Mouse (Mus musculus): ENCODE results near the gene Nisch. TPM values are rescaled to one million over a fixed set of nuclear protein-coding genes. Genes with fewer than 3 reads are reported as not detected.

The Nisch gene
- total and polyA plus RNA-seq, 2 experiments from 2014 or later: 274 to 398 TPM

DNA sequence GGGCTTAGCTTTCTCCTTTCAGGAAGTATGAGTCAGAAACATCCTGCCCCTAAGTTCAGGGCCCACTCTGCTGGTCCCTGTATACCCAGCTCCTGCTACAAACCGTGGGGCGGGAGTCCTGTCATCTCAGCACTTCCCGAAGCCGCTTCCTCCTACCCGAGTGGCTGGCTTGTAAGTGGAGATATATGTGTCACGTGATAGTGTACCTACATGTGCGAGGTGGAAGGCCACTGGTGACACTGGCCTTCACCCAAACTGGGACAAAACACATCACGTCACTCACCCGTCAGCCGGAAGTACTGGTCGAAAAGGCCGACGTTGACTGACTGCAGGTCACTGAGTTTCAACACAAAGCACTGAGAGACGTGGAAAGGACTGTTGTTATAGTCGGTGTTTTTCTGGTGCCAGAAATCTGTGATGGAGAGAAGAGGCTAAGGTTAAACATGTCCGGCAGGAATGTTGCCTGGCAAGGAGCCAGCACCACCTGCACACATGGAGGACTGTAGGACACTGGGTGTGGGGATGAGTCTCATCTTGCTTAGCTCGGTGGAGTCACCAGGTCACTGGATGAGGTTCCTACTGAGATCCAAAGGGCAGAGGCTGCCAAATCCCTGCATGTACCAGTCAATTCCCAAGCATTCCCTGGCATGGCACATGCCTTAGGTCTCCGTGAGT is 43.8 kb downstream of the Nisch start:
- Histone ChIP-seq H3K4me1 (ENCODE audit: insufficient read depth, low read length) (no peaks in the 10 kb centered on the region), H3K27me3 (ENCODE audit: insufficient read depth, low read length) (no peaks in the 10 kb centered on the region), H3K4me2 (ENCODE audit: low read depth, low read length, poor library complexity, severe bottlenecking) (no peak overlapping the region), H3K4me3 (ENCODE audit: low read depth, low read length) (no peak overlapping the region), H3K36me3 (ENCODE audit: insufficient read depth, low read length) (peaks cover 75% of the 10 kb centered on the region), H3K27ac (ENCODE audit: low read depth, low read length) (no peak overlapping the region), H3K9me3 (ENCODE audit: low read length) (no peaks in the 10 kb centered on the region), H3K9ac (replicated peaks; ENCODE audit: low read length, poor library complexity, severe bottlenecking) (no peak overlapping the region)
- ATAC-seq (ENCODE audit: low FRiP score): no peak
- no peak for DNase-seq (ENCODE audit: low spot score)
- 91% methylated on average over 18 of the region's 18 CpGs for WGBS
- TF ChIP-seq CTCF (IDR thresholded peaks at IDR 0.05): no peak

DNA sequence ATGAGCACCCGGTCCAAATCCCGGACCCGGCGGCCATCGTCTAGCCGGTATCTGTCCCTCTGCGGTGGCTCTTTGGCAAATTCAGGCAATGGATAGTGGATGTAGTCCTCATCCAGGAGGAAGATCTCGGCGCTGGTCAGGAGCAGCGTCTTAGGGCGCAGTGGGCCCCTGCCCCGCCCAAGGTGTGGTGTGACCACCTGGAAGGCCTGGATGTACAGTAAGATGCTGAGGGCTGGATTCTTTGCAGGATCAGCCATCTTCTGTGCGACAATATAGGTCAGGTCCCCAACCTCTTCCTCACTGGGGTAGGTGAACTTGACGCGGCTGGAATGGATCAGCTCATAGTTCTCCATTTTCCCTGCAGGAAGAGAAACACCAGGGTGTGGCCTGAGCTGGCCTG is 44.9 kb downstream of the Nisch start:
- no peaks in the 10 kb centered on the region for H3K9me3 ChIP-seq (ENCODE audit: low read length)
- no peak overlapping the region for H3K9ac ChIP-seq (replicated peaks; ENCODE audit: low read length, poor library complexity, severe bottlenecking)
- H3K27ac ChIP-seq (ENCODE audit: low read depth, low read length): no peak overlapping the region
- DNase-seq (ENCODE audit: low spot score) (no peak), ATAC-seq (ENCODE audit: low FRiP score) (no peak)
- H3K4me1 ChIP-seq (ENCODE audit: insufficient read depth, low read length): no peaks in the 10 kb centered on the region
- no peaks in the 10 kb centered on the region for H3K27me3 ChIP-seq (ENCODE audit: insufficient read depth, low read length)
- H3K36me3 ChIP-seq (ENCODE audit: insufficient read depth, low read length): peaks cover 64% of the 10 kb centered on the region
- H3K4me3 ChIP-seq (ENCODE audit: low read depth, low read length): no peak overlapping the region
- H3K4me2 ChIP-seq (ENCODE audit: low read depth, low read length, poor library complexity, severe bottlenecking): no peak overlapping the region
- no peak for TF ChIP-seq CTCF (IDR thresholded peaks at IDR 0.05)
- 96% methylated on average over 15 of the region's 15 CpGs for WGBS

DNA sequence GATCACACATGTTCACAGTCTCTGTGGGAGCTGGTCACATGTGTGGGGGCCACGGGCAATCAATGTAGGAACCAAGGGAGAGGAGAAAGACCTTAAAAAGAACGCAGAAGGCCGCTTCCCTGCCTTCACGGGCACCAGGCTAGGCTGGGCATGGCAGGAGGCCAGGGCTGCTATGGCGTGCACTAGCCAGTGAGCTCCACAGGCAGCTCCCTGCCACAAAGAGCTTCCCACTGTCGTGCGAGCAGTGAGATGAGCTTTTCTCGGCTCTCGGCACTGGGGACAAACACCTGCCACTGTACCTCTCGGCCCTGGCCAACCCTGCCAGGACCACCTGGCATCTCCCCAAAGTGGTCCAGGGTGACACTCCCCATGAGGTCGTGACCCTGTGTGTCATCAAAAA is 45.4 kb downstream of the Nisch start:
- DNase-seq (ENCODE audit: low spot score) (no peak), ATAC-seq (ENCODE audit: low FRiP score) (no peak)
- no peaks in the 10 kb centered on the region for H3K4me1 ChIP-seq (ENCODE audit: insufficient read depth, low read length)
- H3K4me2 ChIP-seq (ENCODE audit: low read depth, low read length, poor library complexity, severe bottlenecking): no peak overlapping the region
- no peak overlapping the region for H3K9ac ChIP-seq (replicated peaks; ENCODE audit: low read length, poor library complexity, severe bottlenecking)
- no peak for TF ChIP-seq CTCF (IDR thresholded peaks at IDR 0.05)
- H3K27ac ChIP-seq (ENCODE audit: low read depth, low read length): no peak overlapping the region
- no peaks in the 10 kb centered on the region for H3K27me3 ChIP-seq (ENCODE audit: insufficient read depth, low read length)
- peaks cover 59% of the 10 kb centered on the region for H3K36me3 ChIP-seq (ENCODE audit: insufficient read depth, low read length)
- WGBS: 75% methylated on average over 11 of the region's 11 CpGs
- H3K4me3 ChIP-seq (ENCODE audit: low read depth, low read length): no peak overlapping the region
- H3K9me3 ChIP-seq (ENCODE audit: low read length): no peaks in the 10 kb centered on the region

DNA sequence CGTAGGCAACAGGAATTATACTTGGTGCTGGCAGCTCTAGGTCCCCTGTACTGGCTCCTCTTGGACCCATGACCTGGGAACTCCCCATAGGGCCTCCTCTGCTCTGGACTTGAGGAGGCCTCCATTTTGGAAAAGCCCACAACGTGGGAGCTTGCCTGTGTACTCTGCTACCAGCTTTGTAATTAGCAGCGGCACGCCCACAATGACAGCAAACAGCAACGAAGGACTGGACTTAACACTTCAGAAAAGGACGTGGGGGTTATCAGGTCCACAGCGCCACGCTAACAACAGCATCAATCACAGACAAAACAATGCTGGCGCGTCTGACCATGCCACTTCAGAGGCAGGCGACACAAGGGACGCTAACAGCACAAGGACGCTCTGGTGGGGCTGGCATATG is 45.8 kb downstream of the Nisch start:
- no peak overlapping the region for H3K4me3 ChIP-seq (ENCODE audit: low read depth, low read length)
- H3K36me3 ChIP-seq (ENCODE audit: insufficient read depth, low read length): peaks cover 55% of the 10 kb centered on the region
- no peaks in the 10 kb centered on the region for H3K27me3 ChIP-seq (ENCODE audit: insufficient read depth, low read length)
- DNase-seq (ENCODE audit: low spot score): no peak
- no peak for TF ChIP-seq CTCF (IDR thresholded peaks at IDR 0.05)
- no peak for ATAC-seq (ENCODE audit: low FRiP score)
- H3K9me3 ChIP-seq (ENCODE audit: low read length): no peaks in the 10 kb centered on the region
- H3K4me1 ChIP-seq (ENCODE audit: insufficient read depth, low read length): no peaks in the 10 kb centered on the region
- no peak overlapping the region for H3K9ac ChIP-seq (replicated peaks; ENCODE audit: low read length, poor library complexity, severe bottlenecking)
- H3K27ac ChIP-seq (ENCODE audit: low read depth, low read length): no peak overlapping the region
- WGBS: 91% methylated on average over 13 of the region's 13 CpGs
- no peak overlapping the region for H3K4me2 ChIP-seq (ENCODE audit: low read depth, low read length, poor library complexity, severe bottlenecking)

DNA sequence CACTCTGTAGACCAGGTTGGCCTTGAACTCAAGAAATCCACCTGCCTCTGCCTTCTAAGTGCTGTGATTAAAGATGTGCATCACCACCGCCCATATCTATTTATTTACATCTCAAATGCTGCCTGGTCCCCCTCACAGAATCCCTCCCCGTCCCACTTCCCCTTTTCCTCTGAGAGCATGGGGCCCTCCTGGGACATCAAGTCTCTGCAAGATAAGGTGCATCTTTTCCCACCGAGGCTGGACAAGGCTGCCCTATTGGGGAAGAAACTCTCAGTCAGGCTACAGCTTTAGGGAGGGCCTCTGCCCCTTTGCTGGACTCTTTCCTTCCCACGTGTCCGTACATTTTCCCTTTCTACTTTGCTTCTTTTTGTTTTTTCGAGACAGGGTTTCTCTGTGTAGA is 47.2 kb downstream of the Nisch start:
- Histone ChIP-seq H3K27me3 (ENCODE audit: insufficient read depth, low read length) (no peaks in the 10 kb centered on the region), H3K4me1 (ENCODE audit: insufficient read depth, low read length) (no peaks in the 10 kb centered on the region; the same call in 1 of the 2 replicates), H3K36me3 (ENCODE audit: insufficient read depth, low read length) (peaks cover 41% of the 10 kb centered on the region), H3K9ac (replicated peaks; ENCODE audit: low read length, poor library complexity, severe bottlenecking) (no peak overlapping the region), H3K27ac (ENCODE audit: low read depth, low read length) (no peak overlapping the region), H3K4me2 (ENCODE audit: low read depth, low read length, poor library complexity, severe bottlenecking) (no peak overlapping the region), H3K9me3 (ENCODE audit: low read length) (no peaks in the 10 kb centered on the region), H3K4me3 (ENCODE audit: low read depth, low read length) (no peak overlapping the region)
- ATAC-seq (ENCODE audit: low FRiP score): no peak
- WGBS: 85% methylated on average over 6 of the region's 6 CpGs
- TF ChIP-seq CTCF (IDR thresholded peaks at IDR 0.05): no peak
- no peak for DNase-seq (ENCODE audit: low spot score)

DNA sequence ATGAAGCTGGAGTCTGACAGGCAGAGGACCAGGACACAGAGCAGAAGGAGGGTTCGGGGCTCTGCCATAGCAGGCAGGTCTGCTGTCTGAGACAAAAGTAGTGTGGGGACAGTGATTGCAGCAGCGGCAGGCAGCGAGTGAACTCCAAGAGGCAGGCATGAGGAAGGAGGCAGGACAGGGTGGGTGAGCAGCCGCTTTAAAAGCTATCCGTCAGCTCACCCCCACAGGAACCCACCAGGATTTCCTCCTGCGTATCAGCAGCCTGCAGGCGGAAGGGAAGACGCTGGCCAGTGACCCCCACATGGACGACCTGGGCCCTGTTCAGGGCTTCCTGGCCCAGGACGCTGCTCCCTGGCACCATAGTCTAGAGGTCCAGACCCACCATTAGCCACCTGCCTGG is 48.3 kb downstream of the Nisch start, which contains the start of gene Stab1:
Gene Stab1 (minus strand): TSS at position 217 of the 400 bp plus-strand sequence.
- WGBS: 52% methylated on average over 10 of the region's 10 CpGs
- Histone ChIP-seq H3K9ac (replicated peaks; ENCODE audit: low read length, poor library complexity, severe bottlenecking) (no peak within 1 kb of the TSS), H3K4me2 (ENCODE audit: low read depth, low read length, poor library complexity, severe bottlenecking) (no peak within 1 kb of the TSS), H3K4me1 (ENCODE audit: insufficient read depth, low read length) (no peaks in the 10 kb centered on the region; the same call in 1 of the 2 replicates), H3K4me3 (ENCODE audit: low read depth, low read length) (no peak within 1 kb of the TSS), H3K9me3 (ENCODE audit: low read length) (no peaks in the 10 kb centered on the region), H3K27me3 (ENCODE audit: insufficient read depth, low read length) (no peaks in the 10 kb centered on the region), H3K36me3 (ENCODE audit: insufficient read depth, low read length) (peaks cover 31% of the 10 kb centered on the region), H3K27ac (ENCODE audit: low read depth, low read length) (no peak within 1 kb of the TSS)
- TF ChIP-seq CTCF (IDR thresholded peaks at IDR 0.05): no peak
- ATAC-seq (ENCODE audit: low FRiP score) (no peak), DNase-seq (ENCODE audit: low spot score) (no peak)
